Mouse (Mus musculus) CH12F3 (cell line): ENCODE measurements around the gene Ccr9.
"Not testable (repeated sequence)": the region's sequence is repeated elsewhere in the genome, so short reads cannot be mapped to it uniquely, and the experiment has no call there.

Experiments
- in situ Hi-C: fragments of 300-500 bp; cut with MboI; formaldehyde crosslinking; loops from 2 replicates; pipeline ENCODE4 v1.14.3; 2020; ENCODE audit warnings: low sequenced_read_pairs

The Ccr9 gene

DNA sequence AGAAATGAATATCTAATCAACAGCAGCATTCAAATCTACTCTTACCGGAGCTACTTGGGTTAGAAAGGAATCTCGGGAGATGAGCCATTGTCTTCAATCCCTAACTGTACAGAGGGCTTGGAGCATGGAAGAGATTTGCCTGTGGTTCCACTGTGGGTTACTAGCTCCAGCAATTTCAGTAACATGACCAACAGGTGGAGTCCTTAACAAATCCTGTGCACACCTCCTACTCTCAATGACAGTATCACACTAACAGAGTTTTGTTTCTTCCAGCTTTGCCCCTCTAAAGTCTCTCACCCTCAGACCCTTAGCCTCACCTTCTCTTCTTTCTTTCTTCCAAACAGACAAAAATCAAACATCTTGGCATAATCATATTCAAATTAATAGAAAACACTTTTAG lies 34.9 kb downstream of the Ccr9 start:
- in situ Hi-C loops, result no loop called here

DNA sequence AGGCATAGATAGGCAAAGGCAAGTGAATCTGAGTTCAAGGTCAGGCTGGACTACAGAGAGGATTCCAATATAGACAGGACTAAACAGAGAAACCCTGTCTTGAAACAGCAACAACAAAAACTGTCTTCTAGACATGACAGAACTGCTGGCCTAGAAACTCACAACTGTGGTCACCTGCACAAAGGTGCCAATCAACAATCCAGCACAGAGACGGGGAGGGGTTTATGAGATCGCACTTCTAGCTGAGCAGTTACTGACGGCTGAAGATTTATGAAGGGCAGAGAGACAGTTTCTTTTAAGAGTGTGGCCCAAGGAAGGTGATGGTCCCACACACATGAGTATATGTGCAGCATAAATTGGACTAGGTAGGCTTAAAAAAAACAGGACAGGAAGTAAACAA lies 38.1 kb downstream of the Ccr9 start:
- in situ Hi-C loops, result no loop called here

DNA sequence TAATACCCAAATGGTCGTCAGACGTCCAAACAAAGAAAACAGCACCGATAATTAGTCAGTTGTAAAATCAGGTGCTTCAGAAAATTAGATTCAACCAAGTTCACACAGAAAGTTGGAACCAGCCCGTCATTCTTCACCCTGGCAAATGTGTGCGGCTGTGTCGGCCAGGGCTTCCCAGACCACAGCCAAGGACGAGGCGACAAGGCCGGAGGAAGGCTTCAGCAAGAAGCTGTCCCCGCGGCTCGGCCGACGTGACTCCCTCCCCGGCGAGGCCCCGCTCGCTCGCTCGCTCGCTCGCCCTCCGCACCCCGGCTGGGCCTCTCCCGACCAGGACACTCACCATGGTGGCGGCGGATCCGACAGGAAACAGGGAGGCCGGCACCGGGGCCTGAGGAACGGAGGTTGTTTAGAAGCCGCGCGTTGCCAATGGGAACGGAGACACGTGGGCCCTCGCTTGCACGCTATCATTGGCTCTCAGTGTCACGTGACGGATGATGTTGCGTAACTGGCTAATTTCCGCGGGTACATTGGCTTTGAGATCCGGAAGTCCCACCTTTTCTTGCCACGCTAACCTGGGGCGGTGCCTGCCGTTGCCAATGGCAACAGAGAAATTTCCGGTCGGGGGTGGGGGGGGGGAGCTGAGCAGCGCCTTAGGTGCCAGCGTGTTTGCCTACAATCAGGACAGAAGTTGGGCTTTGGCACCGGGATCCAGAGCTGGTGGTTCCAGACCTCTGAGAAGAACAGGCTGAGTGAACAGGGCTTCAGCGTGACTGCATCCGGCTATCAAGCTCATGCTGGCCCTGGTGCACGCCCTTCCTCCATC lies 39.2 kb downstream of the Ccr9 start, which contains the start of gene Lztfl1:
Gene Lztfl1, minus strand, starts transcription at position 512 of the 823 bp plus-strand sequence.
- in situ Hi-C loops, result no loop called here

DNA sequence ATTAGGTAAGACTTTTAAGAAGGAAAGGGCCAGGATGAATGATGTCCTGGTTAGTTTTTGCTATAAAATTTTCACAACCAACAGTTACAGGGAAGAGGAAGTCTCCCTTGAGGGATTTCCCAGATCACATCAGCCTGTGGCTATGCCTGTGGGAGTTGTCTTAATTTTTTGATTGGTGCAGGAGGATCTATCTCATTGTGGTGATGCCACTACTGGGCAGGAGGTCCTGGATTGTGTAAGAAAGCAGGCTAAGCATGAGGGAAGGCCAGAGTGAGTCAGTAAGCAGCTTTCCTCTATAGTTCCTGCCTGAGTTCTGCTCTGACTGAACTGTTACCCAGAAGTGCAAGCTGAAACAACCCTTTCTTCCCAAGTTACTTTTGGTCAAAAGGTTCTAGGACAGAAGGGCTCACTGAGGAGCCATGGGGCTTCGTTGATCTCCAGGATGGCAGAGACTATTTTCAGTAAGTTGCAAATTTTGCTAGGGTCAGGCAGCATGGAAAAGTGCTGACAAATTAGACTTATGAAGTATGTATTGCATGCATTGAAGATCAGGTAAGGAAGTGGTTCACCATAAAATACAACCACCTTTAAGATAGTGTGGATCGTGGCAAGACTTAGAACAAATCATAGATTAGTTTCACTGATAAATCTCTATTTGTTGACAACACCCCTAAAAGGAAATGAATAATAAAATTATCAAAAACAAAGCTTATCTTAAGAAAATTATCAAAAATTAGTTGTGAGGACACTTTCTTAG lies 44.7 kb downstream of the Ccr9 start:
- in situ Hi-C loops, result no loop called here

DNA sequence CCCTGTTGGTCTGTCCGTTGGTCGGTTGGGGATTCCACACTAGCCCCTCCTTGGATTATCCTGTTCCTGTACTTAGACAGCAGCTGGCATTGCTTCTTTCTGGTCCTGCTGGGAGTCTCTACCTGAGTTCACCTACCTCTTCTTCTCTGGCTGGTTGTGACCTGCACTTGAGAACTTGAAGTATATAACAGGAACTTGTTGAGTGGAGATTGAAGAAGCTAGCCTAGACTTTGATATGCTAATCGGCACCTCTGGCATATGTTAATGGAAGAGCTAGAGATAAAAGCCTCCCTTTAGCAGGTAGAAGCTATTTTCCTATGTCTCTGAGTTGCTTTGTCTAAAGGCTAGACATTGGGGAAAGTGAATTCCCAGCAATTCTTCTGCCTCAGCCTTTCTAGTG lies 53.0 kb downstream of the Ccr9 start:
- in situ Hi-C loops, result no loop called here

DNA sequence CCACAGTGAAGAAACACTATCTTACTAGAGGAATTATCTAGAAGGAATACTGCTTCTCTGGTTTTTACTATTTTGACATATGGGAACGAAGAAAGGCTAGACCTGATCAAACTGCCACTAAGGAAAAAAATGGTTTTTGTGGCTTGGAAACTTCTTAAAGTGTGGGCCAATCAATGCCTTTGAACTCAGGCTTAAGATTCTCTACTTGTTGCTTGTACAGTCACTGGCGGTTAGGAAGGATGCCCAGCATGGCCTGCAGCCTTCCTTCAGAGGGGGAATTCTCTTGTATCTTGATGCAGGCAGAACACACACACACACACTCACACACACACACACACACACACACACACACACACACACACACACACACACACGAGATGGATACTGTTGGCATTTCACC lies 55.9 kb downstream of the Ccr9 start:
- in situ Hi-C loops, result no loop called here

DNA sequence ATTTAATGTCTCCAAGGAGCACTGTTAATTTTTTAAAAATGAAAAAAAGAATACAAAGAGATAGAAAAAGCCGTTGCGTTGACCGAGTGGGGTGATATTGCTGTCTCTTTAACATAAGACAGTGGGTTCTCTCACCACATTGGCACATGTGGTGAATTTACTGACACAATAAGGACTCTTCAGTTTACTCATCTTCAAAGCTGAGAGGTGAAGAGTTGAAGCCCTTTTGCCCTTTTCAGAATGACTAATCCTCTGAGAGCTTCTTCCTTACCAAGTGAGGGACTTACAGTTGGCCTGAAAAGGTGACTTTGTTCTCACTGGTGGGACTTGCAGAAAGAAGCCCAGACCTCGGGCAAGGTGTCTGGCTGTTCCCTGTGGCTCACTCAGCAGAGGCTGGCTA lies 62.6 kb downstream of the Ccr9 start:
- in situ Hi-C loops, result no loop called here

DNA sequence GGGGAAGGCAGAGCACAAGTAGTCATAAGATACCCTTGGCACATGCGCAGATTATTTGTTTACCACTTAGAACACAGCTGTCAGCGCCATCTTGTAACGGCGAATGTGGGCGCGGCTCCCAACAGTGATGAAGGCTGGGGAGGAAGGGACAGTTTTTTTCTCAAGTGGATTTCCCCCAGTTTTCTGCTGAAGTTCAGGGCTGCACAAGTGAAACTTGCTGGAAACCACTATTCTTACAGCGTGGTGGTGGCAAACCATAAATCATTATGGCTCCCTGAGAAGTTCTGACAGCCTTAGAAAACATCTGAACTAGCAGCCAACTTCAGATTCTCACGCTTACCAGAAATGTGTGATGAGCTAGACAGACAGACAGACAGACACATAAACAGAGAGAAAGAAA lies 71.4 kb downstream of the Ccr9 start:
- in situ Hi-C loops, result not testable (repeated sequence)

DNA sequence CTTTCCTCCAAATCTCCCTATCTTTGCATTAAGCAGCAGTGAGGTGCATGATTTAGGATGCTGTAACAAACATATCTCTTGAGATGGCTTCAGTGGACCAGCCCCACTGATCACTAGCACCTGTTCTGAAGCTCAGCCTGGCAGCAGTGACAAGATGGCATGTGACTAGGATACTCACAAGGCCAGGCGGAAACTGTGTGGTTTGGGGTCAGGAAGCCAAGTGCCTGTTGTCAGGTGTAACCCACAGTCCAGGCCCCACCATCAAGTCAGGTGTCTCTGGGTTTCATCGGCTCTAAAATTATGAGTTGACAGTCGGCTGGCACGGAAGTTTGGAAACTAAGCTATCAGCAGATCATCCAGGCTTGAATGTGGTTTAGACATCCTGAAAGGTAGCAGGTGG lies 76.1 kb downstream of the Ccr9 start:
- in situ Hi-C loops, result no loop called here

DNA sequence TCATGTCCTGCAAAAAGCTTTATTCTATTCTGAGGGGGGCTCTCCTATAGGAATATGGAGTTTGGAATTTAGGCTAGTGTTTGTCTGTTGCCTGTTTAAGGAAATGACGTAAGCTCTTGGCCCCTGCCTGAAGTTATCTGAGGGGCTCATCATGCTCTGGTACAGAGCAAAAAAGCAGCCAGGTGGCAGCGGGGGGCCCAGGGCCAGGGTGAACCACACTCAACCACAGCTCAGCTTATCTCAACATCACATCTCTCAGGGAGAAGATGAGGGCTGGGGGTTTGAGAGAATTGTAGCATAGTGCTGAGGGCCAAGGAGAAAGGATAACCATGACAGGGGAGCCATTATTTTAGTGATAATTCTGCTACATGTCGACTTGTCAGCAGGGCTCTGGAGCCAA lies 78.5 kb downstream of the Ccr9 start:
- in situ Hi-C loops, result no loop called here

DNA sequence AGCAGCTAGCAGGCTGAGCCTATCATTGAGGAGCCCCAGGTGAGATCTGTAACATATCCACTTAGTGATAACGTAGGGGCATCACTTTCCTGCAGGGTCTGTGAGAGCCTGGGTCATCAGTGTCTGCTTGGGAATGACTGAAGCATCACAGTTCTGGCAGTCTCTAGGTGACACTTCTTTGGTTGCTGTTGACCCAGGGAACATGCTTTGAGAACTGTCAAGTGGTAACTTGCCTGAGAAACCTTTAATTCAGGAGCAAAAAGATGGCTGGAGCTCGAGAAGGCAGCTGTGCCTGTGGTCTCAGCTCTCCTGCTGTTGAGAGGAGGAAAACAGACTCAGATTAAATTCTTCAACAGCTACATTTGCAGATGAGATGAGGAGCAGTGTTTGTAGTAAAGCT lies 79.1 kb downstream of the Ccr9 start:
- in situ Hi-C loops, result no loop called here

DNA sequence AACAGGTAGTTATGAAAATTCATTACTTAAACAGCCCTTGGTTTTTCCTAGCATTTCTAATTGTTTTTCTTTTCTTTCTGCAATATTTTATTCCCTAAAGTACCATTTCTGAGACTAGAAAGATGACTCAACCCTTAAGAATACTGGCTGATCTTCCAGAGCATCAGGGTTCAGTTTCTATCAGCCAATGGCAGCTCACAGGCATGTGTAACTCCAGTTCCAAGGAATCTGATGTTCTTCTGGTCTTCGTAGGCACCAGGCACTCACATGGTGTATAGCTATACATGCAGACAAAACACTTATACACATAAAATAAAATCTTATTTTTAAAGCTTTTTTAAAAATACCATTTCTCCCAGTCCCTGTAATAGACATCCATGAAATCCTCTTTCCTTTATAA lies 79.9 kb downstream of the Ccr9 start:
- in situ Hi-C loops, result no loop called here

DNA sequence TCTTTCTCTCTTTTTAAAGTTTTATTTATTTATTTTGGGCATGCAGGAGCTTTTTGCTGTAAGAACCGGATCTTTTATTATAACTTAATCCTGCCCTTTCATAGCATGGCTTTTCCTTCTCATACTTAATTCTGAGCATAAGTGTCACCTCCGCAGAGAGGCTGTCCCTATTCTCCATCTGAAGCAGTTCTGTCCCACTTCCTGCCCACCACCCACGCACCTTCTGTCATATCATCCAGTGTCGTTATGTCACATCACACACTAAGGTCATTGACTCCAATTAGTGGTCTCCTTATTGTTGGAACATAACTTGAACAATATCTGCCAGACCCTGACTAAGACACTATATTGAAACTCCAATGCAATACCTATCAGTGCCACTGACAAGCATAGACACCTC lies 80.4 kb downstream of the Ccr9 start:
- in situ Hi-C loops, result no loop called here

DNA sequence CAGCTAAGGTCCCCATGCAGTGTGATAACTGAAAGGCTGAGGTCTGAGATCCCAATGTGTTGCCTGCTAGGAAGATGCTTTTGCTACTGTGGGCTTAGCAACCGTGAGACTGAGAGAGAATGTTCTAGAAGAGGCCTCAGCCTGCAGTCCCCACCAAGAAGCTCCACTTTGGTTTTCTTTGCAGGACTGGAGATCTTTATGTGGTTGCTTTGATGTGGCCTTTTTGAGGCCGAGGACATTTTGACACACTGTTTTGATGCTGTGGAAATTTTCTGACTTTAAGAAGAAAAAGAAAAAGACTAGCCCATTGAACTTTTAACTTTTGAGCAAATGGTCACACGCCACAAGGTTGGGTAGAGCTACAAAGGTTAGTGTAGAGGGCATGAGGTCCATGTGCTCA lies 82.6 kb downstream of the Ccr9 start:
- in situ Hi-C loops, result no loop called here

DNA sequence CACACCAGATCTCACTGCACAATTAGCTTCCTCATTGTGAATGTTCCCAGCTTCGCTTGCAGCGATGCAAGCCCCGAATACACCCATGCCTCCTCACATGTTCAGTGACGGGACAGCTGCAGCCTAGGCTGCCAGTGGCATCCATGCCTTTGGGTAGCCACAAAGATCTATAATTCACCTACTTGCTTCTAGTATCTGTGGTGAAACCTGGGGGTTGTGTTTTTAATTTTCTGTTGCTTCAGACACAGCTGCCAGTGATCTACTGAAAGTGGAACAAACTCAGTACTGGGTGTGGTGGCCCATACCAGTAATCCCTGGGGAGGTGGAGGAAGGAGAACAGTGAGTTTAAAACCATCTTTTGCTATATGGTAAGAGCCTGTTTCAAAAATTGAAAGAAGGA lies 84.6 kb downstream of the Ccr9 start:
- in situ Hi-C loops, result no loop called here

DNA sequence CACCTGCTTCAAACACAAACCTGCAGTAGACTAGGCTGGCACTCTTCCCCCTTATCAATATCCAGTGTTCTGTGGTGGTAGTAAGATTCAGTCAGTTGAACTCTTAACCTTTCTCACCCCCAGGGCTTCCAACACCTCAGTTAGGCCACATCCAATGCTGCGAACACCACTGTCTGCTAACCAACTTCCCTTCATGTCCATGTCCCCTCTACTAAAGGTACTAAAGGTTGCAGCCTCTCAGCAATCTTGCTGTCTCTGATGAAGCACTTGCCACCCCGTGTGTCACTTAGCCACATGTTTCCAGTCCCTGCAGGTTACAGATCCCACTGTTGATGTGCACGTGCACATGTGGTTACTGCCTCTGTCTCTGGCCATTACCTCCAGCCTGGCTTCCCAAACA lies 85.5 kb downstream of the Ccr9 start:
- in situ Hi-C loops, result no loop called here

DNA sequence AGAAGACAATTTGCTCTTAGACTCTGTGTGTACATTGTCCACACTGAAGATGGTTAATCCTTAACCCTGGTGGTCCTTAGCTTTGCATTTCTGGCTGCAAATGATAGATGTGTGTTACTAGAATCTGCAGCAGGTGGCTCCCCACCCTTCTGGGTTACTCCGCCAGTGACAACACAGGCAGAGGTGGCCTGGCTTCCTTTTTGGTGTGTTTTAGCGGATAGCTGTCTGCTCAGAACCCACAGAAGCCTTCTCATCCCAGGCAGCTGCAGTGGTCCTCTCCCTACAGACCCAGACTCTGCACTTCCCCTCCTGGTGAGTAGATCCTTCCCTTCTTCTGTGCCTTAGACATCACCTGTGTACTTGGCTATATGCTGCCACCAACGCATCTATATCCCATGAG lies 88.8 kb downstream of the Ccr9 start:
- in situ Hi-C loops, result no loop called here

DNA sequence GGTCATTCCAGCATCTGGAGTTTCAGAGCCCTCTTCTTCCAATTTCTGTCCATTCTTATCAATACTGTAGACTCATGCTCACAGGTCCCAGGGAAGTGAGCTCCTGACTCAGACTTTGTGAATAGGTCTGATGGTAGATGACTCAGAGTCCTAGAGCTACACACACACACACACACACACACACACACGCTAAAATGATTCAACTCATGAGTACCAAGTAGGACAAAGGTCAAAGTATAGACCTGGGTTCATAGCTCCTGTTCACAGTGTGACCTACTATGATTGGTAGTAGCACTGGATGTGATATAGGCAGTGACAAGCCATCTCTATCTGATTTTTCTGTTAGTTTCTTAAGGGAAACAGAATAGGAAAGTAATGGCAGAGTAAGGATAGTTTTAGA lies 90.2 kb downstream of the Ccr9 start:
- in situ Hi-C loops, result no loop called here

DNA sequence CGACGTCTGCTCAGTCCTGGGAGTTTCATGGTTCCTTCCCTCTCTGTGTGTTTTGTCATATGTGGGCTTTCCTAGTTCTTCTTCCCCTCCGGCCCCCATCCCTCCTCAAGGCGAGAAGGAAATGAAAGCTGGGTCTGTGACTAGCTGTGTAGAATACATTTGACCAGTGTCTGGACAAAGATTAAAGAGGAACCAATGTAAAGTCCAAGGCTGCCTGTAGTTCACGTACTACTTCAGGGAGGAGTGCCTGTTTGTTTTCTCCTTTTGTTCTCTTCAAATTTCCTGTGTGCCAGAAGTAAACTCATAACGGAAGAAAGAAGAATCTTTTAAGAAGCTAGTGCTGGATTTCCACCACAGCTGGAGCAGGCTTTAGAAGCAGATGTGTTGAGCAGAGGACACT lies 91.3 kb downstream of the Ccr9 start:
- in situ Hi-C loops, result no loop called here

DNA sequence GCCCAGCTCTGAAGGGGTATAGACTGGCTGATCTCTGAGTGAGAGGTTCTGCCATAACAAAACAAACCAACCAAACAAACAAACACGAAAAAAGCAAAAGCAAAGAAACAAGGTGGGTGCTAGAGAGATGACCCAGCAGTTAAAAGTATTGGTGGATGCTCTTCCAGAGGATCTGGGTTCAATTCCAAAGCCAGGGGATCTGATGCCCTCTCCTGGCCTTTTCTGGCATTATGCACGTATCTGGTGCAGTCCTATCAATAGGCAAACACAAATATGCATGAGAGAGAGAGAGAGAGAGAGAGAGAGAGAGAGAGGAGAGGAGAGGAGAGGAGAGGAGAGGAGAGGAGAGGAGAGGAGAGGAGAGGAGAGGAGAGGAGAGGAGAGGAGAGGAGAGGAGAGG lies 95.1 kb downstream of the Ccr9 start:
- in situ Hi-C loops, result not testable (repeated sequence)

DNA sequence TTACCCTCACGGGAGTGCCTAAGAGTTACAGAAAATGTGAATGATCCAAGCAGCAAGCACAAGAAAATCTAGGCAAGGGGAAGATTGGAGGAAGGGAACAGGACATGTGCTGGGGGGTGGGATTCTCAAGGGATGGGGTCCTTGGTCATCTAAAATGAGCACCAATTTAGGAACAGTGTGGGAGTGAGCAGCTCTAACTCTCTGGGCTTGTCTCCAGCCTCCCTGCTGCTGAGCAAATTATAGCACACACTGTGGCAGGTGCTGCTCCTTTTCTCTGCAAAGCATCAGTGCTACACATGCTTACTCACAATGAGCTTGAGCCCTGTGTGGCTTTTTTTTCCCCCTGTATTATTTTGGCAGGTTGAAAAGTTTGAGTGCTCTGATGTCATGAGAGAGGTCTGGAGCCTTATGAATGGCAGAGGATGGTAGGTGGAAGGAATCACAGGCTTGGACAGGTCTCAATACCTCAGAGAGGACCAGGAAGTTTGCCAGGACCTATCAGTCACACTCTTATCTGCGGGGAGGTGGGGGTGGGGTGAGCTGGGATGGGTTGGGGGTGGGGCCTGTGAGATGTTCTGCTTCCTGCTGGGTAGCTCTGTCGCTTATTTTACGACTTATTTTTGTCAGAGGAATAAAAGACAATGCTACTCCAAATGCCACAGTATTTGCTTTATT lies 110.8 kb downstream of the Ccr9 start:
- in situ Hi-C loops, result no loop called here

DNA sequence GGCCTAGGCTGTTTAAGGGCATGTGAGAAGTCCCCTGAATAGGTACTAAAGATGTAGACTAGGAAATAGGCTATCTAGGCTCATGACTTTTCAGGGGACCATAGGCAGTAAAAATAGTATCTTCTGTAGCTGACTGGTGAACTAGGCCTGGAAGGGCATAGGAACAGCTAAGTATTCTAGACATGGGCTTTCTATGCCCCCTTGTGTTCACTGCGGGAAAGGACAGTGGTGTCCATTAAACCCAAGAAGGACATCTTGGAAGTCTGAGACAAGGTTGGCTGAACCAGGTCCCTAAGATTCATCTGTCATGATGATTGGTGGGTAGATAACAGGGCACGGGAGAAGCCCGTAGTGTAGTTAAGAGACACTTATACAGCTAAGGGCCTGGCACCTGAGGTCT lies 117.9 kb downstream of the Ccr9 start:
- in situ Hi-C loops, result no loop called here
